ENCODE assay signal across 8 mouse cellular contexts in genomic region chr2:157007234-157007596, GRCm38 (mm10). TPM values are rescaled to one million over a fixed set of nuclear protein-coding genes. Genes with fewer than 3 reads are reported as not detected.
DNase-seq lines count a peak whose midpoint lies in the region; ATAC-seq and TF ChIP-seq lines count a peak whose summit lies in the region.

No protein-coding gene starts in this region.

- peak overlapping the region; percentile 92 for H3K9ac ChIP-seq in kidney, embryonic 16.5 days (replicated peaks; ENCODE audit: low read length)
- peak overlapping the region; percentile 64 for H3K9ac ChIP-seq in intestine, embryonic 14.5 days (ENCODE audit: low read length)
- H3K9ac ChIP-seq in midbrain, postnatal 0 days (replicated peaks; ENCODE audit: low read length, poor library complexity, severe bottlenecking) = peak overlapping the region; percentile 67

- no peaks in the 10 kb centered on the region for H3K9me3 ChIP-seq in kidney, embryonic 16.5 days (ENCODE audit: low read length)
- no peaks in the 10 kb centered on the region for H3K9me3 ChIP-seq in embryonic facial prominence, embryonic 10.5 days
- no peaks in the 10 kb centered on the region for H3K9me3 ChIP-seq in intestine, embryonic 14.5 days (ENCODE audit: control insufficient read depth, low read length)
- no peaks in the 10 kb centered on the region for H3K9me3 ChIP-seq in midbrain, postnatal 0 days (ENCODE audit: low read length)

- peak; percentile 42; the same call in 1 of the 2 replicates for ATAC-seq in kidney, embryonic 16.5 days (ENCODE audit: low FRiP score, low TSS enrichment)
- no peak; the same call in 1 of the 2 replicates for ATAC-seq in intestine, embryonic 14.5 days (replicated peaks; ENCODE audit: low FRiP score, low TSS enrichment, low read depth)
- ATAC-seq in midbrain, postnatal 0 days (ENCODE audit: low FRiP score) = peak; percentile 7; the same call in 1 of the 2 replicates

- peak overlapping the region; percentile 78 for H3K4me2 ChIP-seq in kidney, embryonic 16.5 days (replicated peaks; ENCODE audit: low read depth, low read length)
- peak overlapping the region; percentile 85 for H3K4me2 ChIP-seq in intestine, embryonic 14.5 days (ENCODE audit: low read length)
- peak overlapping the region; percentile 99 for H3K4me2 ChIP-seq in midbrain, postnatal 0 days (ENCODE audit: low read depth, low read length, poor library complexity, severe bottlenecking)

- peak overlapping the region; percentile 94 for H3K4me3 ChIP-seq in kidney, embryonic 16.5 days (ENCODE audit: low read length)
- H3K4me3 ChIP-seq in embryonic facial prominence, embryonic 10.5 days = peak overlapping the region; percentile 68
- H3K4me3 ChIP-seq in intestine, embryonic 14.5 days (ENCODE audit: low read depth, low read length) = peak overlapping the region; percentile 62
- peak overlapping the region; percentile 57 for H3K4me3 ChIP-seq in midbrain, postnatal 0 days (ENCODE audit: low read depth, low read length)

- WGBS in kidney, embryonic 16.5 days = 32% methylated on average over 5 of the region's 5 CpGs
- WGBS in embryonic facial prominence, embryonic 10.5 days = 34% methylated on average over 5 of the region's 5 CpGs
- WGBS in intestine, embryonic 14.5 days = 25% methylated on average over 5 of the region's 5 CpGs
- 35% methylated on average over 5 of the region's 5 CpGs for WGBS in midbrain, postnatal 0 days

- DNase-seq in kidney, adult 18-20 months = no peak
- DNase-seq in embryonic facial prominence, embryonic 10.5 days (ENCODE audit: low spot score) = no peak
- no peak for DNase-seq in intestine, embryonic 14.5 days (ENCODE audit: low spot score)
- DNase-seq in midbrain, postnatal 0 days (ENCODE audit: low spot score) = no peak
- no peak for DNase-seq in thymus, postnatal 14 days
- DNase-seq in ovary, adult 18-20 months (ENCODE audit: low spot score) = no peak
- no peak for DNase-seq in adrenal gland, postnatal 14 days

- no peak for TF ChIP-seq CTCF in midbrain, postnatal 0 days (IDR thresholded peaks at IDR 0.05)

- peaks cover 12% of the 10 kb centered on the region; the same call in 1 of the 2 replicates for H3K36me3 ChIP-seq in kidney, embryonic 16.5 days (ENCODE audit: insufficient read depth, low read length)
- peaks cover 37% of the 10 kb centered on the region for H3K36me3 ChIP-seq in embryonic facial prominence, embryonic 10.5 days (replicated peaks)
- H3K36me3 ChIP-seq in intestine, embryonic 14.5 days (ENCODE audit: control insufficient read depth, insufficient read depth, low read length) = peaks cover 21% of the 10 kb centered on the region
- H3K36me3 ChIP-seq in midbrain, postnatal 0 days (ENCODE audit: insufficient read depth, low read length) = no peaks in the 10 kb centered on the region

- peak overlapping the region; percentile 79 for H3K27ac ChIP-seq in kidney, embryonic 16.5 days (ENCODE audit: low read length)
- peak overlapping the region; percentile 92 for H3K27ac ChIP-seq in embryonic facial prominence, embryonic 10.5 days (replicated peaks)
- H3K27ac ChIP-seq in intestine, embryonic 14.5 days (ENCODE audit: low read depth) = peak overlapping the region; percentile 72
- H3K27ac ChIP-seq in midbrain, postnatal 0 days (ENCODE audit: low read depth, low read length) = peak overlapping the region; percentile 70

- peaks cover 18% of the 10 kb centered on the region for H3K4me1 ChIP-seq in kidney, embryonic 16.5 days (ENCODE audit: insufficient read depth, low read length)
- peaks cover 38% of the 10 kb centered on the region for H3K4me1 ChIP-seq in embryonic facial prominence, embryonic 10.5 days
- H3K4me1 ChIP-seq in intestine, embryonic 14.5 days (replicated peaks; ENCODE audit: control insufficient read depth, insufficient read depth, low read length) = peaks cover 19% of the 10 kb centered on the region
- H3K4me1 ChIP-seq in midbrain, postnatal 0 days (ENCODE audit: insufficient read depth, low read length) = peaks cover 6% of the 10 kb centered on the region; the same call in 1 of the 2 replicates

- H3K27me3 ChIP-seq in kidney, embryonic 16.5 days (ENCODE audit: insufficient read depth, low read length) = no peaks in the 10 kb centered on the region
- no peaks in the 10 kb centered on the region for H3K27me3 ChIP-seq in embryonic facial prominence, embryonic 10.5 days (replicated peaks; ENCODE audit: low read depth, poor library complexity, severe bottlenecking)
- no peaks in the 10 kb centered on the region for H3K27me3 ChIP-seq in intestine, embryonic 14.5 days (replicated peaks; ENCODE audit: control insufficient read depth, insufficient read depth, low read length)
- no peaks in the 10 kb centered on the region for H3K27me3 ChIP-seq in midbrain, postnatal 0 days (ENCODE audit: insufficient read depth, low read length)

RNA-seq across cellular contexts. Expression of gene Dsn1, which starts 0.3 kb away (rescaled TPM):
- 37.9 and 40.2 TPM in 2 replicates for polyA plus RNA-seq in kidney, embryonic 16.5 days (2015; fragmentation: Nextera tagmentation; extraction: Ambion mirVana)
- polyA plus RNA-seq in embryonic facial prominence, embryonic 10.5 days (2016; fragmentation: Nextera tagmentation; extraction: Ambion mirVana) = 51.7 and 53.8 TPM in 2 replicates
- 31.6 and 36.4 TPM in 2 replicates for polyA plus RNA-seq in intestine, embryonic 14.5 days (2014; fragmentation: Nextera tagmentation; extraction: Ambion mirVana)
- total RNA-seq in midbrain, postnatal 0 days (2014; rRNA removed) = 5.3 and 8.8 TPM in 2 replicates
- 7.2 and 7.8 TPM in 2 replicates for polyA plus RNA-seq in midbrain, postnatal 0 days (2015; fragmentation: Nextera tagmentation; extraction: Ambion mirVana)
- 8.3 and 9.2 TPM in 2 replicates for total RNA-seq in adrenal gland, postnatal 14 days (2021)

RNA-seq across cellular contexts. Expression of gene Ndrg3, which starts 15.4 kb away (rescaled TPM):
- polyA plus RNA-seq in kidney, embryonic 16.5 days (2015; fragmentation: Nextera tagmentation; extraction: Ambion mirVana) = 57.7 and 57.9 TPM in 2 replicates
- polyA plus RNA-seq in embryonic facial prominence, embryonic 10.5 days (2016; fragmentation: Nextera tagmentation; extraction: Ambion mirVana) = 40.4 and 41.1 TPM in 2 replicates
- polyA plus RNA-seq in intestine, embryonic 14.5 days (2014; fragmentation: Nextera tagmentation; extraction: Ambion mirVana) = 36.7 and 41.4 TPM in 2 replicates
- 141 and 178 TPM in 2 replicates for total RNA-seq in midbrain, postnatal 0 days (2014; rRNA removed)
- 160 and 169 TPM in 2 replicates for polyA plus RNA-seq in midbrain, postnatal 0 days (2015; fragmentation: Nextera tagmentation; extraction: Ambion mirVana)
- total RNA-seq in adrenal gland, postnatal 14 days (2021) = 53.4 and 64.4 TPM in 2 replicates
